Mouse (Mus musculus): Measurements from ENCODE around the gene 4921504E06Rik.

The 4921504E06Rik gene

GRCm38 (mm10) chr2:19422226-19422625 is 131.5 kb downstream of the 4921504E06Rik start:
- no peak for DNase-seq (ENCODE audit: low read depth, low spot score)

GRCm38 (mm10) chr2:19419686-19420345 is 133.9 kb downstream of the 4921504E06Rik start:
- no peak for DNase-seq (ENCODE audit: low read depth, low spot score)

- DNase-seq (ENCODE audit: low read depth, low spot score), result no peak
Observed at GRCm38 (mm10) chr2:19416066-19416465, 137.6 kb downstream of the 4921504E06Rik start.

GRCm38 (mm10) chr2:19415063-19415521 is 138.6 kb downstream of the 4921504E06Rik start:
- DNase-seq (ENCODE audit: low read depth, low spot score), result peak; percentile 85

- peak; percentile 69 for DNase-seq (ENCODE audit: low read depth, low spot score)
Observed at GRCm38 (mm10) chr2:19414222-19414965, 139.3 kb downstream of the 4921504E06Rik start.

Measured in brain, adult 2 months (tissue).